In genomic region chr17:15743379-15743778, GRCm38 (mm10) we compare ENCODE assay signal across 16 mouse cellular contexts. TPM values are rescaled to one million over a fixed set of nuclear protein-coding genes. Genes with fewer than 3 reads are reported as not detected.
DNase-seq lines count a peak whose midpoint lies in the region; ATAC-seq lines count a peak whose summit lies in the region.
"Had no signal": no experiment of that assay in that cellular context is flagged by ENCODE, and none has a peak within 500 bp of the region (broad histone marks: within the 10 kb centered on the region; RNA-seq: fewer than 3 reads in every experiment).

No protein-coding gene starts in this region.

- DNase-seq in adrenal gland, adult (ENCODE audit: inconsistent age in 2 of 2, low spot score in 1 of 2), result peak; percentile 60 to 69
- no peak for DNase-seq in adrenal gland, postnatal 25 days
- peak; percentile 12 for DNase-seq in lung, postnatal 36 days
- DNase-seq in lung, postnatal 4 days, result no peak
- DNase-seq in adrenal gland, postnatal 14 days, result peak; percentile 47
- DNase-seq in heart, postnatal 4 days, result peak; percentile 21
- no peak for DNase-seq in cerebellum, adult 9-10 months
- DNase-seq: cerebellum, adult 2 months; lung, embryonic 14.5 days; midbrain, embryonic 14.5 days; right cerebral cortex, postnatal 14 days had no signal

- H3K4me1 ChIP-seq in neural tube, embryonic 15.5 days, result no peaks in the 10 kb centered on the region
- H3K4me1 ChIP-seq: neural tube, embryonic 12.5 days; stomach, embryonic 15.5 days had no signal

- H3K4me2 ChIP-seq in neural tube, embryonic 15.5 days, result no peak overlapping the region
- H3K4me2 ChIP-seq: hindbrain, embryonic 14.5 days; limb, embryonic 12.5 days; lung, embryonic 14.5 days; neural tube, embryonic 12.5 days; stomach, embryonic 15.5 days had no signal

- no peaks in the 10 kb centered on the region for H3K27me3 ChIP-seq in neural tube, embryonic 15.5 days (replicated peaks)
- H3K27me3 ChIP-seq: limb, embryonic 12.5 days; neural tube, embryonic 12.5 days; stomach, embryonic 15.5 days had no signal

- WGBS in neural tube, embryonic 15.5 days, result 86% methylated on average over 5 of the region's 5 CpGs

- H3K4me3 ChIP-seq in neural tube, embryonic 15.5 days (replicated peaks), result no peak overlapping the region
- H3K4me3 ChIP-seq: limb, embryonic 12.5 days; neural tube, embryonic 12.5 days; stomach, embryonic 15.5 days had no signal

- H3K9me3 ChIP-seq in neural tube, embryonic 15.5 days (replicated peaks), result no peaks in the 10 kb centered on the region
- H3K9me3 ChIP-seq: limb, embryonic 12.5 days; neural tube, embryonic 12.5 days; stomach, embryonic 15.5 days had no signal

- H3K9ac ChIP-seq in neural tube, embryonic 15.5 days (replicated peaks), result no peak overlapping the region
- H3K9ac ChIP-seq: hindbrain, embryonic 14.5 days; limb, embryonic 12.5 days; lung, embryonic 14.5 days; neural tube, embryonic 12.5 days; stomach, embryonic 15.5 days had no signal

- no peak overlapping the region for H3K27ac ChIP-seq in neural tube, embryonic 15.5 days (replicated peaks)
- H3K27ac ChIP-seq: hindbrain, embryonic 14.5 days; limb, embryonic 12.5 days; neural tube, embryonic 12.5 days; stomach, embryonic 15.5 days had no signal

- no peak for ATAC-seq in neural tube, embryonic 15.5 days (ENCODE audit: low FRiP score)

- peaks cover 36% of the 10 kb centered on the region for H3K36me3 ChIP-seq in neural tube, embryonic 15.5 days

RNA-seq across cellular contexts. Expression of gene Chd1, which starts 38.6 kb away (rescaled TPM):
- total RNA-seq in adrenal gland, postnatal 25 days (2021), result 32.0 and 46.7 TPM in 2 replicates
- 47.2 and 47.4 TPM in 2 replicates for total RNA-seq in adrenal gland, postnatal 14 days (2021)
- 10 to 100 TPM; 28.0 TPM for total RNA-seq in heart, postnatal 4 days (2021)
- 14.1 and 19.7 TPM in 2 replicates for polyA plus RNA-seq in neural tube, embryonic 15.5 days (2015; fragmentation: Nextera tagmentation; extraction: Ambion mirVana)

Comparison
In these comparisons a context has a peak if more than half of its experiments do, and no peak if none do; other contexts are left out.
1. DNase-seq: peak in adrenal gland, adult (2 of 2), lung, postnatal 36 days (single experiment), adrenal gland, postnatal 14 days (single experiment) and heart, postnatal 4 days (single experiment); none in adrenal gland, postnatal 25 days (single experiment), lung, postnatal 4 days (0 of 2) and cerebellum, adult 9-10 months (single experiment).